ENCODE assay signal across 21 mouse cellular contexts in the genomic region with DNA sequence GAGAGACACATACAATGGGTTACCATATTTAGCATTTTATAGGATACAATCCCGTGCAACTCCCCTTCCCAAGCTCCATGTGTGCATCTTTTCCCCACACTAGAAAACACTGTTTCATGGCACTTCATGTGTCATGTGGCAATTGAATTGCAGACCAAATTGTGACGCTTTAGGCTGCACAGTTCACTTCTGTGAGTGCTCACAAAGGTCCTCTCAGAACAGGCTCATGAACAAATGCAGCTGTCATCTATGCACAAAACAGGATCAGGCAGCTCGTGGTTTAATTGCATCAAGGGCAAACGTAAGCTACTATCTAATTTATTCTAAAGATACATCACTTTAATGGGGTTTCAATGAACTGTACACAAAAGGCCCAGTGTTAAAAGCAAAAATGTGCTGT.
A peak's percentile ranks its signal among the peaks of the same experiment; 100 is the strongest.
DNase-seq lines count a peak whose midpoint lies in the region; ATAC-seq lines count a peak whose summit lies in the region.
"Had no signal": no experiment of that assay in that cellular context is flagged by ENCODE, and none has a peak within 500 bp of the region (broad histone marks: within the 10 kb centered on the region; RNA-seq: fewer than 3 reads in every experiment).

No protein-coding gene starts in this region.

- peak; percentile 52; the same call in 1 of the 2 replicates for ATAC-seq in midbrain, embryonic 12.5 days (ENCODE audit: low FRiP score, low read depth)
- 0 out of 2 replicates have a peak, but pooled peaks have one; percentile 23 for ATAC-seq in forebrain, embryonic 15.5 days (replicated peaks)

- no peaks in the 10 kb centered on the region for H3K27me3 ChIP-seq in midbrain, embryonic 12.5 days
- no peaks in the 10 kb centered on the region for H3K27me3 ChIP-seq in midbrain, embryonic 10.5 days (ENCODE audit: low read depth, poor library complexity, severe bottlenecking)
- H3K27me3 ChIP-seq in forebrain, embryonic 15.5 days, result no peaks in the 10 kb centered on the region
- H3K27me3 ChIP-seq: embryonic facial prominence, embryonic 12.5 days; limb, embryonic 15.5 days had no signal

- no peak for DNase-seq in midbrain, embryonic 10.5 days (ENCODE audit: low spot score)
- peak; percentile 10 for DNase-seq in retina, postnatal 1 day
- DNase-seq in retina, embryonic 14.5 days (ENCODE audit: low spot score), result no peak
- DNase-seq in thymus, postnatal 4 days, result no peak
- no peak for DNase-seq in kidney, postnatal 10 days
- DNase-seq: adrenal gland, adult 2 months; cerebellum, adult 18-20 months; cerebellum, postnatal 14 days; gastrocnemius, postnatal 36 days; kidney, adult 2 months; lung, embryonic 14.5 days; right cerebral cortex, postnatal 25 days; spleen, adult 18-20 months had no signal

- no peak overlapping the region for H3K4me2 ChIP-seq in midbrain, embryonic 12.5 days (replicated peaks)
- H3K4me2 ChIP-seq in forebrain, embryonic 15.5 days (replicated peaks), result no peak overlapping the region
- H3K4me2 ChIP-seq: embryonic facial prominence, embryonic 12.5 days; limb, embryonic 15.5 days; lung, embryonic 14.5 days had no signal

- no peaks in the 10 kb centered on the region for H3K4me1 ChIP-seq in midbrain, embryonic 12.5 days
- H3K4me1 ChIP-seq in midbrain, embryonic 10.5 days, result no peaks in the 10 kb centered on the region
- H3K4me1 ChIP-seq in forebrain, embryonic 15.5 days, result 0 out of 2 replicates have a peak, but pooled peaks cover 3% of the 10 kb centered on the region
- H3K4me1 ChIP-seq: embryonic facial prominence, embryonic 12.5 days; limb, embryonic 15.5 days had no signal

- WGBS in midbrain, embryonic 12.5 days, result 65% methylated on average over 4 of the region's 4 CpGs
- WGBS in midbrain, embryonic 10.5 days, result 85% methylated on average over 4 of the region's 4 CpGs
- WGBS in forebrain, embryonic 15.5 days, result 25% methylated on average over 4 of the region's 4 CpGs

- H3K27ac ChIP-seq in midbrain, embryonic 12.5 days (replicated peaks), result no peak overlapping the region
- H3K27ac ChIP-seq in midbrain, embryonic 10.5 days (replicated peaks), result no peak overlapping the region
- no peak overlapping the region for H3K27ac ChIP-seq in forebrain, embryonic 15.5 days (replicated peaks)
- H3K27ac ChIP-seq: embryonic facial prominence, embryonic 12.5 days; kidney, postnatal 0 days; left cerebral cortex, adult 2 months; limb, embryonic 15.5 days; liver, embryonic 14.5 days had no signal

- no peaks in the 10 kb centered on the region for H3K36me3 ChIP-seq in midbrain, embryonic 12.5 days
- no peaks in the 10 kb centered on the region for H3K36me3 ChIP-seq in midbrain, embryonic 10.5 days
- no peaks in the 10 kb centered on the region for H3K36me3 ChIP-seq in forebrain, embryonic 15.5 days
- H3K36me3 ChIP-seq: embryonic facial prominence, embryonic 12.5 days; limb, embryonic 15.5 days had no signal

- no peaks in the 10 kb centered on the region for H3K9me3 ChIP-seq in midbrain, embryonic 12.5 days
- H3K9me3 ChIP-seq in midbrain, embryonic 10.5 days (replicated peaks), result no peaks in the 10 kb centered on the region
- no peaks in the 10 kb centered on the region for H3K9me3 ChIP-seq in forebrain, embryonic 15.5 days
- H3K9me3 ChIP-seq: embryonic facial prominence, embryonic 12.5 days; limb, embryonic 15.5 days had no signal

- H3K9ac ChIP-seq in midbrain, embryonic 12.5 days (replicated peaks), result no peak overlapping the region
- no peak overlapping the region for H3K9ac ChIP-seq in forebrain, embryonic 15.5 days (replicated peaks)
- H3K9ac ChIP-seq: embryonic facial prominence, embryonic 12.5 days; limb, embryonic 15.5 days; liver, embryonic 14.5 days; lung, embryonic 14.5 days had no signal

- no peak overlapping the region for H3K4me3 ChIP-seq in midbrain, embryonic 12.5 days
- no peak overlapping the region for H3K4me3 ChIP-seq in midbrain, embryonic 10.5 days
- H3K4me3 ChIP-seq in forebrain, embryonic 15.5 days, result no peak overlapping the region
- H3K4me3 ChIP-seq: embryonic facial prominence, embryonic 12.5 days; left cerebral cortex, adult 2 months; limb, embryonic 15.5 days; myocyte had no signal
